ENCODE assay signal across 12 mouse cellular contexts in the genomic region with DNA sequence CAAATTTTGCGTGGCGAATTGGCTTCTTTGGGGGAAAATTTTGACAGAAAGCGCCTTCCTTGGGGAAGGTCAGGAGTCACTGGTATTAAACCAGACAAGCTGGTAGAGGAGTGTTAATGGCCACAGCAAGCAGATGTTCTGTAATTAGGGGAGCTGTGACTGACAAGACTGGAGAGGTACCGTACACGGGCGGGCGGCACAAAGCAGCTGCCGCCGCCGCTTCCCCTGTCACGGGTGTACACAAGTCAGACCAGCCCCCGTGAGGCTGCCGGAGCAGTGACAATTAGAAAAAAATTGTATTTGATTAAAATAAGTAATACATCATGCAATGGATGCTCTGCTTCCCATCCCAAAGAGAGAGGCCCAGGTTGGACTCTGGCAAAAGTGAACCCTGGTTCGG.
DNase-seq lines count a peak whose midpoint lies in the region; ATAC-seq and TF ChIP-seq lines count a peak whose summit lies in the region.
"Had no signal": no experiment of that assay in that cellular context is flagged by ENCODE, and none has a peak within 500 bp of the region (broad histone marks: within the 10 kb centered on the region; RNA-seq: fewer than 3 reads in every experiment).

No protein-coding gene starts in this region.

- TF ChIP-seq CTCF in layer of hippocampus, adult 2 months (conservative IDR thresholded peaks at IDR 0.05) = no peak
- no peak for TF ChIP-seq CTCF in forebrain, postnatal 0 days (IDR thresholded peaks at IDR 0.05; ENCODE audit: low read depth)

- DNase-seq in layer of hippocampus, adult 2 months (ENCODE audit: low spot score in 2 of 2) = no peak
- DNase-seq in layer of hippocampus, adult 18-20 months (ENCODE audit: low spot score in 2 of 2) = no peak
- DNase-seq in embryo, embryonic 11 days = peak; percentile 37
- DNase-seq in forebrain, postnatal 0 days = no peak
- DNase-seq in cerebellum, postnatal 10 days = no peak
- no peak for DNase-seq in left cerebral cortex, postnatal 10 days (ENCODE audit: extremely low spot score in 1 of 2, low spot score in 2 of 2)
- DNase-seq in left cerebral cortex, adult 8-10 months (ENCODE audit: low spot score in 2 of 2) = no peak
- DNase-seq: B cell, adult 2 months; right cerebral cortex, postnatal 25 days had no signal

- H3K27ac ChIP-seq in layer of hippocampus, adult 2 months = peak overlapping the region; percentile 43
- peak overlapping the region; percentile 81 for H3K27ac ChIP-seq in forebrain, postnatal 0 days (ENCODE audit: low read depth, low read length)
- H3K27ac ChIP-seq in limb, embryonic 12.5 days = no peak overlapping the region
- H3K27ac ChIP-seq: embryonic facial prominence, embryonic 15.5 days; lung, embryonic 15.5 days had no signal

- H3K36me3 ChIP-seq in forebrain, postnatal 0 days (ENCODE audit: insufficient read depth) = no peaks in the 10 kb centered on the region
- H3K36me3 ChIP-seq in limb, embryonic 12.5 days = no peaks in the 10 kb centered on the region
- H3K36me3 ChIP-seq: embryonic facial prominence, embryonic 15.5 days; lung, embryonic 15.5 days had no signal

- peak overlapping the region; percentile 10; the same call in 1 of the 2 replicates for H3K9ac ChIP-seq in forebrain, postnatal 0 days
- no peak overlapping the region for H3K9ac ChIP-seq in limb, embryonic 12.5 days (replicated peaks)
- H3K9ac ChIP-seq: lung, embryonic 15.5 days had no signal

- H3K4me1 ChIP-seq in forebrain, postnatal 0 days (ENCODE audit: insufficient read depth) = peaks cover 19% of the 10 kb centered on the region
- H3K4me1 ChIP-seq in limb, embryonic 12.5 days (replicated peaks) = peaks cover 6% of the 10 kb centered on the region; the same call in 1 of the 2 replicates
- H3K4me1 ChIP-seq: lung, embryonic 15.5 days had no signal

- no peak for ATAC-seq in forebrain, postnatal 0 days
- ATAC-seq in limb, embryonic 12.5 days (ENCODE audit: insufficient number of reproducible peaks, insufficient read depth, low FRiP score, low TSS enrichment, low read depth) = no peak

- intact Hi-C loops in left cerebral cortex, postnatal 10 days (cut with DNase I) = loop anchor here (5.0 to 10.0 kb wide), 2 partner anchors 98 to 1625 kb away; a partner anchor contains a TSS

- WGBS in forebrain, postnatal 0 days = 37% methylated on average over 14 of the region's 14 CpGs
- 25% methylated on average over 14 of the region's 14 CpGs for WGBS in limb, embryonic 12.5 days

- no peaks in the 10 kb centered on the region for H3K9me3 ChIP-seq in forebrain, postnatal 0 days (ENCODE audit: low read length)
- H3K9me3 ChIP-seq in limb, embryonic 12.5 days = no peaks in the 10 kb centered on the region
- H3K9me3 ChIP-seq: embryonic facial prominence, embryonic 15.5 days; lung, embryonic 15.5 days had no signal

- H3K4me2 ChIP-seq in forebrain, postnatal 0 days (ENCODE audit: low read depth) = no peak overlapping the region
- 0 out of 2 replicates have a peak overlapping the region, but pooled peaks have one; percentile 51 for H3K4me2 ChIP-seq in limb, embryonic 12.5 days

- no peak overlapping the region for H3K4me3 ChIP-seq in layer of hippocampus, adult 2 months
- H3K4me3 ChIP-seq in forebrain, postnatal 0 days (ENCODE audit: low read depth, low read length) = no peak overlapping the region
- H3K4me3 ChIP-seq in limb, embryonic 12.5 days (replicated peaks) = no peak overlapping the region
- H3K4me3 ChIP-seq: lung, embryonic 15.5 days had no signal

- H3K27me3 ChIP-seq in forebrain, postnatal 0 days (ENCODE audit: insufficient read depth, low read length) = no peaks in the 10 kb centered on the region
- peaks cover 35% of the 10 kb centered on the region for H3K27me3 ChIP-seq in limb, embryonic 12.5 days
